Mouse (Mus musculus) heart, adult 18-20 months (tissue): Measurements from ENCODE around the gene Tada3. TPM values are rescaled to one million over a fixed set of nuclear protein-coding genes. Genes with fewer than 3 reads are reported as not detected.
"Not testable (repeated sequence)": the region's sequence is repeated elsewhere in the genome, so short reads cannot be mapped to it uniquely, and the experiment has no call there.

Experiments used
- DNase-seq, 2 experiments: peaks; one replicate each; pipeline ENCODE4 v3.0.0; 2021 to 2022; ENCODE audit warnings: mixed read lengths in 1 of 2
- microRNA-seq, 2 experiments: library from miRNA; unstranded; fragments of <30 nt; microRNA quantifications; one replicate each; pipeline ENCODE4 v1.2.0; 2022
- total RNA-seq, 2 experiments: library from RNA; stranded (reverse); gene quantifications; 2 replicates each; pipeline ENCODE4 v1.2.3; 2021

Gene Tada3
- total RNA-seq, 2 experiments from 2014 or later, result 24.9 to 28.1 TPM

GRCm38 (mm10) chr6:113343177-113344092 lies 34.2 kb downstream of the Tada3 start, which contains the start of gene Camk1:
Camk1 (minus strand) TSS chr6:113343984.
- peak; percentile 90 to 93 for DNase-seq

- no peak for DNase-seq
These were observed 35.4 kb downstream of the Tada3 start for GRCm38 (mm10) chr6:113342297-113342696.

GRCm38 (mm10) chr6:113341574-113341973 lies 36.1 kb downstream of the Tada3 start:
- DNase-seq, result peak in 1 of 2 experiments; percentile 59

- peak; percentile 55 to 56 for DNase-seq
These were observed 40.6 kb downstream of the Tada3 start for GRCm38 (mm10) chr6:113336852-113337620.

DNA sequence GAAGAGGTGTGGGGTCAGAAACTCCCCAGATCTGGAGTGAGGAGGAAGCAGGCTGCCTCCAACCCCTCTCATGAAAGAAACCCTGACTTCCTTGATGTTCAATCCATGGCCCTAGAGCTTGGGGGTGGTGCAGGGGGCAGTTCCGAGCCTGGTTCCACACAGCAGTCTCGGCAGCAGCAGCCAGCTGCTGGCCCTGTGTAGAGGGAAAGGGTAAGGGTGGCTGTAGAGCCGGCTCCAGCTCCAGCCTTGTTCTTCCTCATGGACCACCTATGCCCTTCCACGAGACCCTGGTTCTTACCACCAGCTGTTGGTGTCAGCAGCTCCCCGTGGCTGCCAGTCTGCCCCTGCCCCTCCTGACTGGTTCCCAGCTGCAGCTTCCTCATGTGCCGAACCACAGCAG lies 43.5 kb downstream of the Tada3 start:
- no peak for DNase-seq

DNA sequence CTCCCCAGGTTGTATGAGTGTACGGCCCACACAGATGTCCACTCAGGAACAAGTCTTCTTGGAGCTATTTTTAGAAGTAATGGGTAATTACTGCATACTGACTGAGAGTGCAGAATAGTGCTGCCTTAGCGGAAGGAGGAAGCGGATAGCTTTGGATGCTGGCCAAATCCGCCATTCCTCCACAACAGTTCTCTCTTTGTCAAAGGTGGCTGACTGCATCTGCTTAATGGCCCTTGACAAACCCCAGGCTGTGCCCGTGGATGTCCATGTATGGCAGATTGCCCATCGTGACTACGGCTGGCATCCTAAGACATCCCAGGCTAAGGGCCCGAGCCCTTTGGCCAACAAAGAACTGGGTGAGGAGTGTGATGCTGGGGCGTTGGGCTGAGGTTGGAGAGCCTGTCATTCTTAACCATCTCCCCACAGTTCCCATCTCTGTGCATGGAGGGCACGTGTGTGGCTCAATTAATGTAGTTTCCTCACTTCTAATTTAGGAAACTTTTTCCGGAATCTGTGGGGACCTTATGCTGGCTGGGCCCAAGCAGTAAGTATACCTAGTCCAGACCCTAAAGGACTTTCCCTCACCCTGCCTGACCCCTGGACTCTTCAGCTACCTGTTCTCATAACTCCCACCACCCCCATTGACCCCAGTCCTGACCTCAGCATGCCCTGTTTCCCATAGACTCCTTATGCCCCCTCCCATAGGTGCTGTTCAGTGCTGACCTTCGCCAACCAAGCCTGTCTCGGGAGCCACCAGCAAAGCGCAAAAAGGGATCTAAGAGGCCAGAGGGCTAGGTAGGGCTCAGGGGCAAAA lies 44.3 kb downstream of the Tada3 start:
- peak; percentile 58 to 61 for DNase-seq

DNA sequence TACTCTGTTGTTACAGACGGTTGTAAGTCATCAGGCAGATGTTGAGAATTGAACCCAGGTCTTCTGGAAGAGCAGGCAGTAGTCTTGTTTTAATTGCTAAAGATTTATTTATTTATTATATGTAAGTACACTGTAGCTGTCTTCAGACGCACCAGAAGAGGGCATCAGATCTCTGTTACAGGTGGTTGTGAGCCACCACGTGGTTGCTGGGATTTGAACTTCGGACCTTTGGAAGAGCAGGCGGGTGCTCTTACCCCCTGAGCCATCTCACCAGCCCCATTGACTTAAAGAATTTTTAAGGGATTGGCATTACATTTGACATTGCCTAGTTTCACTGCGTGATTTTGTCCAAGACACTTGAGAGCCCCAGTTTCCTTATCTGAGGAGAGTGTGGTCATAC lies 44.9 kb downstream of the Tada3 start:
- DNase-seq, result not testable (repeated sequence)

GRCm38 (mm10) chr6:113331721-113332120 lies 46.0 kb downstream of the Tada3 start:
- DNase-seq, result no peak

DNA sequence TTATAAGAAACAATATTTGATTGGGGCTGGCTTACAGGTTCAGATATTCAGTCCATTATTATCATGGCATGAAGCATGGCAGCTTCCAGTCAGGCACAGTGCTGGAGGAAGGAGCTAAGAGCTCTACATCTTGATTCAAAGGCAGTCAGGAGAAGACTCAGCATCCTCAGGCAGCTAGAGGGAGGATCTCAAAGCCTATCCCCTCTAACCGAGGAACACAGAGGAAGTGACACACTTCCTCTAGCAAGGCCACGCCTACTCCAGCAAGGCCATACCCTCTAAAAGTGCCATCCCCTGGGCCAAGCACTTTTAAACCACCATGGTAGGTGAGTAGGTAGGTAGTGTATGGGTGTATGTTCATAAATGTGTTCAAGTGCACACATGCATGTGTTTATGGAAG lies 47.1 kb downstream of the Tada3 start:
- peak in 1 of 2 experiments; percentile 54 for DNase-seq

GRCm38 (mm10) chr6:113329396-113329795 lies 48.3 kb downstream of the Tada3 start:
- no peak for DNase-seq

GRCm38 (mm10) chr6:113326533-113327315 lies 51.0 kb downstream of the Tada3 start, which contains the start of gene Ogg1:
Ogg1 (plus strand) TSS chr6:113326972.
- peak; percentile 98 to 100 for DNase-seq

Small RNA genes within 50 kb of the gene (microRNA-seq; reads per million reads assigned to microRNA genes)
- 0 reads per million in 2 experiments for gene Gm24387

Other genes with a start within 250 kb of the Tada3 start
- under 1 TPM; 0.40 to 0.51 TPM for gene Lhfpl4, start 182.5 kb downstream of the Tada3 start, total RNA-seq
- 10 to 100 TPM; 12.7 to 17.6 TPM for gene Mtmr14, start 140.0 kb downstream of the Tada3 start, total RNA-seq
- not detected for gene Cpne9, start 95.6 kb downstream of the Tada3 start, total RNA-seq
- gene Brpf1, start 70.7 kb downstream of the Tada3 start, total RNA-seq, result 10 to 100 TPM; 12.3 to 12.4 TPM
- gene Ogg1, start 50.9 kb downstream of the Tada3 start, total RNA-seq, result 1 to 10 TPM; 4.5 to 6.9 TPM
- 10 to 100 TPM; 64.2 to 68.3 TPM for gene Camk1, start 33.9 kb downstream of the Tada3 start, total RNA-seq
- gene Arpc4, start 232 bp upstream of the Tada3 start, total RNA-seq, result 10 to 100 TPM; 63.3 to 66.7 TPM
- 1 to 10 TPM in 1 of 2 experiments, under 1 TPM in 1; 0.77 to 1.3 TPM for gene Ttll3, start 11.4 kb upstream of the Tada3 start, total RNA-seq
- 10 to 100 TPM; 11.3 to 13.0 TPM for gene Rpusd3, start 41.5 kb upstream of the Tada3 start, total RNA-seq
- gene Cidec, start 57.9 kb upstream of the Tada3 start, total RNA-seq, result 10 to 100 TPM in 1 of 2 experiments, 1 to 10 TPM in 1; 6.7 to 53.2 TPM
- gene Jagn1, start 64.7 kb upstream of the Tada3 start, total RNA-seq, result 10 to 100 TPM; 20.8 to 22.8 TPM
- 1 to 10 TPM in 1 of 2 experiments, under 1 TPM in 1; 0.69 to 1.2 TPM for gene Il17re, start 80.6 kb upstream of the Tada3 start, total RNA-seq
- 1 to 10 TPM; 6.3 to 7.2 TPM for gene Il17rc, start 93.5 kb upstream of the Tada3 start, total RNA-seq
- 10 to 100 TPM; 47.6 to 55.7 TPM for gene Creld1, start 105.4 kb upstream of the Tada3 start, total RNA-seq
- not detected for gene Prrt3, start 124.0 kb upstream of the Tada3 start, total RNA-seq
- 10 to 100 TPM; 57.9 to 61.2 TPM for gene Emc3, start 153.8 kb upstream of the Tada3 start, total RNA-seq
- gene Fancd2, start 153.8 kb upstream of the Tada3 start, total RNA-seq, result under 1 TPM; 0.10 to 0.33 TPM
- not detected for gene Fancd2os, start 222.8 kb upstream of the Tada3 start, total RNA-seq
- 10 to 100 TPM; 77.1 to 77.6 TPM for gene Brk1, start 226.9 kb upstream of the Tada3 start, total RNA-seq
- 10 to 100 TPM in 1 of 2 experiments, 1 to 10 TPM in 1; 9.3 to 11.1 TPM for gene Vhl, start 246.1 kb upstream of the Tada3 start, total RNA-seq